Mouse (Mus musculus): ENCODE measurements around the gene Mitf.
A peak's percentile ranks its signal among the peaks of the same experiment; 100 is the strongest.

Gene Mitf

DNA sequence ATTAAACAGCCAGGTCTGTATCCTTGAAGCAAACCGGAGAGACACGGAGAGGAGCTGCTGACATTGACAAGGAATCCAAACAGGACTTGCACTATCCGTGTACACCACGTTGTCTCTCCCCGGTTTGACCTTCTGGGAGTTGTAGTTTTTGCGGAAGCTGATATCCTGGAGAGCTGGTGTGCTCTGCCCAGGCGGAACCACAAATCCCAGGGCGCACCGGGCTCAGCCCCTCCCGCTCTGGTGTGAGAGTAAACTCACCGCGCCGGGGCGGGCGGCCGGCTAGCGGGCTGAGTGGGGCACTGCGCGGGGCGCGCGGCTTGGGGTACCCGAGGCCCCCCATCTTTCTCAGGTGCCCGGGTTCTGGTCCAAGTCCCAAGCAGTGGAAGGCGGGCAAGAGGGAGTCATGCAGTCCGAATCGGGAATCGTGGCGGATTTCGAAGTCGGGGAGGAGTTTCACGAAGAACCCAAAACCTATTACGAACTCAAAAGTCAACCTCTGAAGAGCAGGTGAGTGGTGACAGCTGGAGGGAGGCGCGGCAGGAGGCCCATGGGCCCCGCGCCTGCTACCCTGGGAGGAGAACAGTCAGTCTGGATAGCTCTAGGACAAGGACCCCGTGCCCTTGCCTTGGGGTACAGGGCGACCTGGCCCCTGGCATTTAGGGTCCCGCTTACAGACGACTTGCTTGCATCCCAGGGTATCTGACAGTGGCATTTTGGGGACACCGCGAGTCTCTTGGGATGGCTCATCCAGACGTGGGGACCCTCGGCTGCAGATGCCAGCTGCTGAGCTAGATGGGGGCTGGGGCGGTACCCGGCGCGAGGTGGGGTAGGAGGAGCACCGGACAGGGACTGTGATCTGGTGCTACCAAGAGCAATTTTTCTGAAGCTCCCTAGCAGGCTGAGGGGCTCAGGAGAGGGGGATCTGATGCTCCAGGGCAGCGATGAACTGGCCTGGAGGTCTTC lies at the start of gene Mitf:
Gene Mitf, plus strand, starts transcription at position 272 of the 963 bp plus-strand sequence.
- DNase-seq (ENCODE audit: low spot score in 2 of 2): peak; percentile 88 to 93

GRCm38 (mm10) chr6:97757361-97757760 lies 49.5 kb upstream of the Mitf start:
- no peak for DNase-seq (ENCODE audit: low spot score in 2 of 2)

- DNase-seq (ENCODE audit: low spot score in 2 of 2): no peak
Observed at GRCm38 (mm10) chr6:97758884-97759283, 48.0 kb upstream of the Mitf start.

DNA sequence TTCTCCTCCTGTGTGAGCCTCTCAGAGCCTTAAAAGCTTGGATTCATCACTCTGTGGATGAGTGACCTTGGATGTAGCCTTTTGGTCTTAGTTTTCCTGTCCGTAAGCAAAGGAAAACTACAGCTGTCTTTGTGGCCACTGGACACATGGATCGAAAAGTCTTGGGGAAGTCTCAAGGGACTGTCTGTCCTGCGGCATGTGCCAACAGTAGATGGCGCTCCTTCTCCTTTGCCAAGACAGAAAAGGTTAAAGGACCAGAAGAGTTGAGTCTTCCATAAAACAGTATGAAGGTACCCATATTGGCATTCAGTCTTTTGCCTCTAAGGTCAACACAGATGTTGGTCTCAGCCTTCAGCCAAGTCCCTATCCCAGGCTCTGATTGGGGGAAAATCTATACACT lies 47.6 kb upstream of the Mitf start:
- DNase-seq (ENCODE audit: low spot score in 2 of 2): peak; percentile 10 to 18

GRCm38 (mm10) chr6:97761326-97761725 lies 45.5 kb upstream of the Mitf start:
- peak; percentile 8 to 16 for DNase-seq (ENCODE audit: low spot score in 2 of 2)

DNA sequence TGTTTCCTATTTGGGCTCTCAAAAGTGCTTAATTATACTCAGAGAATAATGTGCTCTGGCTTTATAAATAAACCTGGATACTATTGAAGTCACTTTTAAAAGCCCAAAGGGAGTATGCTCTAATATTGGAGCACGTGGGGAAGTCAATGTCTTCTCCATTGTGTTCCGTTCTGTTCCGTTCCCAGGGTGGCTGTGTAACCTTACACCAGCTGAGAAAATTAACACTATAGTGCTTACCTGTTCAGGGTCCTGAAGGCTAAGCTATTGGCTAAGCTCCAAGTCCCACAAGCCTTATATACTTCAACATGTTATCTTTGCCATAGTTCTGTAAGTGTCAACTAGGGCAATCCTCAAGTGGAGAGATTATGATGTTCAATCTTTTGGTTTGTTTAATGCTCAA lies 42.9 kb upstream of the Mitf start:
- no peak for DNase-seq (ENCODE audit: low spot score in 2 of 2)

- no peak for DNase-seq (ENCODE audit: low spot score in 2 of 2)
Observed at GRCm38 (mm10) chr6:97767836-97768235, 39.0 kb upstream of the Mitf start.

- DNase-seq (ENCODE audit: low spot score in 2 of 2): peak; percentile 11 to 18
Observed at GRCm38 (mm10) chr6:97769549-97769948, 37.3 kb upstream of the Mitf start.

- DNase-seq (ENCODE audit: low spot score in 2 of 2): no peak
Observed at GRCm38 (mm10) chr6:97781316-97781715, 25.5 kb upstream of the Mitf start.

- DNase-seq (ENCODE audit: low spot score in 2 of 2): no peak
Observed at GRCm38 (mm10) chr6:97782291-97782690, 24.6 kb upstream of the Mitf start.

DNA sequence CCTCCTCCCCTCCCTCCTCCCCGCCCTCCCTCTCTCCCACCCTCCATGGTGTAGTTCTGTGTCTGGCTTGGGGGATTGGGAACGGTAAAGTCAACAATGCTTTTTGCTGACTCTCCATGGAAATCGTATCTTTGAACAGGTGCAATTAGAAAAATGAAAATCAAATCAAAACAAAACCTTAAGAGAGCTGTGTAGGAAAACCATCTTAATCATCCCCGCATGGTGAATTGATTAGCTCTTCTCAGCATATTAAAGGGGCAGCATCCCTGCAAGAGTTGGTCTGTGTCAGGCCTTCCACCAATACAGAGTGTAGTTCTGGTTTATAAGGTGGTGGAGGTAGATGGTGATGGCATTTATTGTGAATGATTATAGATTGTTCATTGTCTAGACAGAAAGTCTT lies 20.0 kb upstream of the Mitf start:
- DNase-seq (ENCODE audit: low spot score in 2 of 2): no peak

- no peak for DNase-seq (ENCODE audit: low spot score in 2 of 2)
Observed at GRCm38 (mm10) chr6:97788361-97788974, 18.4 kb upstream of the Mitf start.

- DNase-seq (ENCODE audit: low spot score in 2 of 2): no peak
Observed at GRCm38 (mm10) chr6:97789700-97790099, 17.2 kb upstream of the Mitf start.

GRCm38 (mm10) chr6:97792104-97792503 lies 14.7 kb upstream of the Mitf start:
- DNase-seq (ENCODE audit: low spot score in 2 of 2): no peak

DNA sequence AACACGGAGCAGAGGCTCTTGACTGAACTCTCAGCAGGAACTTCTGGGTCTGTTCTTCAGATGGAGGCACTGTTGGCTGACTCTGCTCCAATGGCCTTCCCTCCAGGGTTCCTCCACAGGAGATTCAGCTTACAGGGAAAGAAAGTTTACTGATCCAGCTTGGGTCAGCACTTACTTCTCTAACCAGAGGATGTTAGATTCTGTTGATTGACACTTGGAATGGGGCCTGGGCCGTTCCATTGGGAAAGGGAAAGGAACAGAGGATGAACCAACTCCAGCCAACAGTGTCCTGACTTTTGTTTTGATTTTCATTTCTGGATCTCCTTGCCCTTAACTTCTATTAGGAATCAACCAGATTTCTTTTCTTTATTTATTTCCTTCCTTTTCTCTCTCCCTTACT lies 11.7 kb upstream of the Mitf start:
- DNase-seq (ENCODE audit: low spot score in 2 of 2): no peak

- DNase-seq (ENCODE audit: low spot score in 2 of 2): no peak
Observed at GRCm38 (mm10) chr6:97800615-97801014, 6.2 kb upstream of the Mitf start.

DNA sequence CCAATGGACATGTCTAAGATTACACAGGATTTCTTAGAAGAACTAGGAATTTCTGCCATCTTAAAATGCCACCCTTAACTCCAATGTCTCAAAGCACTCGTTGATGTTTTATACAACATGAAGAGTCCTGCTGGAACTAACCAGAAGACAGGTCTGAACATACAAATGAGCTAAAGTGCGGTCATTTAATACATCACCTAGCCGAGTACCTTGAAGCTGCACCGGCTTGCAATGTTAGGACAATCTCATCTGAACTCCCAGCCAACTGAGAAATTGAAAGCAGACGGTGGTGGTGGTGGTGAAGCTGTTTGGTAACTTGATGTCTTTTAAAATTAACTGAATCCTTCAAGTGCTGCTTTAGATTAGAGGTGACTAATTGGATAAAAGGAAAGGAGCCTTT lies 801 bp upstream of the Mitf start:
- DNase-seq (ENCODE audit: low spot score in 2 of 2): no peak

- DNase-seq (ENCODE audit: low spot score in 2 of 2): no peak
Observed at GRCm38 (mm10) chr6:97814191-97814590, 7.3 kb downstream of the Mitf start.

- DNase-seq (ENCODE audit: low spot score in 2 of 2): no peak
Observed at GRCm38 (mm10) chr6:97815723-97816122, 8.9 kb downstream of the Mitf start.

DNA sequence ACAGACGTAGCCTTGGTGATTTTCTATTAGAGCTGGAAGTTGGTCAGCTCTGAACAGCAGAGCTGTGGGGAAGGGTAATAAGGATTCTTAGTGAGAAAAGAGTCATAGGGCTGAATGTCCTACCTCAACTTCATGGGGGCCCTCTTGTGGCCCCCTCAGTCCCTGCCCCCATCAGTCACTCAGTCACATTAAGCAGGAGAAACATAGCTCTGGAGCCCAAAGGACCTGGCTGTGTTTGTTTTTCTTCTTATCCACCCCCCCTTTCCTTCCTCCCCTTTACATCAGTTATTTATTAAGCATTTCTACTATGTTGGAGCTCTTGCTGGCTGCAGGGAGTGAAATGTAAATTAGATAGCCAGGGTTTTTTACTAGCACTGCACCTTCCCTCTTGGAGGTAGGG lies 10.0 kb downstream of the Mitf start:
- no peak for DNase-seq (ENCODE audit: low spot score in 2 of 2)

DNA sequence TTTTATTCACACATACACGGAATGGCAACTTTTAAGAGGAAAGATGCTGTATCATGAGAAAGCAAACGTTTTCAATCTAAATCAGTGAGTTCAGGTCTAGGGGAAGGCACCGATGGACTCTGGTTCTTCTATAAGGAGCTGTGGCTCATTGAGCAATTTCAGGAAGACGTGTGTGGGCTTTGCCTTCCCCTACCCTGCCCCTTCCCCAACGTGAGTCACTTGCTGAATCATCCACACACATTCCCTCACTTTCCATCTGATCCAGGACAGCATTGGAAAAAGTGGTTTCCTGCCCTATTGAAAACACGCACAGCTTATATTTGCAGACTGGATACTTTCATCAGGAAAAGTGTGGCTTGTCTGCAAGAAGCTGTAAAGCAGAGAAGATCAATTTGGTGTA lies 11.3 kb downstream of the Mitf start:
- DNase-seq (ENCODE audit: low spot score in 2 of 2): no peak

DNA sequence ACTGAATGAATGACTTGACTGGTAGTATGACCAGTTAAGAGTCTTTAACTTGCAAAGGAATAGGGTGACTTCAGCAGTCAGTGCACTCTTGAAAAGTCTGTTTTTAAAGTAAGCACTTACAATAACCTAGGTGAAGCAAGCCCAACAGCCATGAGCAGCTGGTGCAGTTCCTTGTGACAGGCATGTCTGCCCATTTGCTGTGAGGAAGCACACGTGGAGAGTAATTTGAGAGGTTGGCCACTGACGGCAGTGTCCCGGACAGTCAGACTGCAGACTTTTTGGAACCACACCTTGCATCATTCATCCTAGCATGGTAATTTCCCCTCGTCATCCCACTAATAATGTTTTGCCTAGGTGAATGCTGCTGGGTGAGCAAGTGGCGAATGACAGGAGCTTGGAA lies 12.1 kb downstream of the Mitf start:
- DNase-seq (ENCODE audit: low spot score in 2 of 2): no peak

GRCm38 (mm10) chr6:97820505-97820904 lies 13.7 kb downstream of the Mitf start:
- no peak for DNase-seq (ENCODE audit: low spot score in 2 of 2)
